ENCODE assay signal across 9 mouse cellular contexts in the genomic region with DNA sequence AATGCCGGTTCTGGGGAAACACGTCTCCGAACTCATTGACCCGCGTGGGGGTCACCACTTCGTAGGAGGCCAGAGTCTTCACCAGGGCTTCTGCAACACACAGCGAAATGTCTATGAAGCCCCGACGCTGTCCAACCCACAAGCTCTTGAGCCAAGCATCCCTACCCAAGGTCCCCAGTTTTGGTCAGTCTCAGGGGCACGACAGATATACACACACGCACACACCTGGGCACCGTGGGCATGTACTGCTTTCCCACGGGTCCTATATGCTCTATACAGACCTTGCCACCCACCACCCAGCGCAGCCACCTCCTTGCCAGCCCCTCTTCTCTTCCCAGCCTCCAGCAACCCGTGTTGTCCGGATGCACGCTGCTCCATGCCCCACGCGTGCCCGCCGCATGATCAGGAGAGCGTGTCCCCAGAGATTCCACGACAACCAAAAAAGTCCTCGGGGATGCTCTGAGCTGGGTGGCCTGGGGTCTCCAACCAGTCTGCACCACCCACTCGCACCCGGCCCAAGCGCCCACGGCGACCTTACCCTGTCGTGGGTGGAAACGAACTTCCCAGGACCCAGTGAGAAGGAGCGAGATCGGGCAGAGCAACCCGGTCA.
DNase-seq lines count a peak whose midpoint lies in the region; ATAC-seq lines count a peak whose summit lies in the region.
"Had no signal": no experiment of that assay in that cellular context is flagged by ENCODE, and none has a peak within 500 bp of the region (broad histone marks: within the 10 kb centered on the region; RNA-seq: fewer than 3 reads in every experiment).

No protein-coding gene starts in this region.

- 3% methylated on average over 34 of the region's 34 CpGs for WGBS in liver, embryonic 12.5 days (ENCODE audit: insufficient replicate concordance)
- 2% methylated on average over 34 of the region's 34 CpGs for WGBS in stomach, embryonic 14.5 days

- peaks cover 4% of the 10 kb centered on the region for H3K4me1 ChIP-seq in liver, embryonic 12.5 days
- no peaks in the 10 kb centered on the region; the same call in 1 of the 2 replicates for H3K4me1 ChIP-seq in stomach, embryonic 14.5 days (ENCODE audit: control insufficient read depth, insufficient read depth, low read length)

- intact Hi-C loops in left cerebral cortex, postnatal 14 days (cut with DNase I): no loop called here

- peak overlapping the region; percentile 46 for H3K9ac ChIP-seq in liver, embryonic 12.5 days
- H3K9ac ChIP-seq in stomach, embryonic 14.5 days (replicated peaks; ENCODE audit: low read depth, low read length): peak overlapping the region; percentile 46; the same call in 1 of the 2 replicates

- peaks cover 52% of the 10 kb centered on the region for H3K27me3 ChIP-seq in liver, embryonic 12.5 days (replicated peaks)
- no peaks in the 10 kb centered on the region for H3K27me3 ChIP-seq in stomach, embryonic 14.5 days (ENCODE audit: control insufficient read depth, insufficient read depth, low read length)

- no peaks in the 10 kb centered on the region for H3K36me3 ChIP-seq in liver, embryonic 12.5 days
- H3K36me3 ChIP-seq in stomach, embryonic 14.5 days (ENCODE audit: control insufficient read depth, insufficient read depth, low read length): no peaks in the 10 kb centered on the region

- peak overlapping the region; percentile 78 for H3K4me2 ChIP-seq in liver, embryonic 12.5 days
- H3K4me2 ChIP-seq in stomach, embryonic 14.5 days (replicated peaks; ENCODE audit: low read depth, low read length): peak overlapping the region; percentile 90

- no peak overlapping the region for H3K27ac ChIP-seq in liver, embryonic 12.5 days
- H3K27ac ChIP-seq in stomach, embryonic 14.5 days (ENCODE audit: low read length): no peak overlapping the region
- H3K27ac ChIP-seq: macrophage had no signal

- no peaks in the 10 kb centered on the region for H3K9me3 ChIP-seq in liver, embryonic 12.5 days (replicated peaks)
- no peaks in the 10 kb centered on the region for H3K9me3 ChIP-seq in stomach, embryonic 14.5 days (ENCODE audit: control insufficient read depth, low read depth, low read length)

- peak; percentile 9 to 20 for DNase-seq in left cerebral cortex, adult 18-20 months (ENCODE audit: low spot score in 2 of 2)
- DNase-seq in left cerebral cortex, postnatal 14 days (ENCODE audit: low spot score in 2 of 2): no peak
- DNase-seq in frontal cortex, postnatal 36 days (ENCODE audit: low spot score in 2 of 2): peak; percentile 17 to 28
- no peak for DNase-seq in gastrocnemius, postnatal 4 days (ENCODE audit: low spot score in 2 of 2)
- DNase-seq in gastrocnemius, adult 18-20 months (ENCODE audit: low spot score): no peak

- H3K4me3 ChIP-seq in liver, embryonic 12.5 days: peak overlapping the region; percentile 60
- H3K4me3 ChIP-seq in stomach, embryonic 14.5 days (ENCODE audit: low read depth, low read length): peak overlapping the region; percentile 74

- 0 out of 2 replicates have a peak, but pooled peaks have one; percentile 13 for ATAC-seq in common myeloid progenitor, adult 5-6 weeks (replicated peaks; ENCODE audit: low read depth, poor library complexity, severe bottlenecking)
- ATAC-seq in liver, embryonic 12.5 days: no peak
- peak; percentile 25; the same call in 1 of the 2 replicates for ATAC-seq in stomach, embryonic 14.5 days (ENCODE audit: insufficient number of reproducible peaks, insufficient read depth, low FRiP score, low read depth)

Comparison
In these comparisons a context has a peak if more than half of its experiments do, and no peak if none do; other contexts are left out.
1. DNase-seq: peak in left cerebral cortex, adult 18-20 months (2 of 2) and frontal cortex, postnatal 36 days (2 of 2); none in left cerebral cortex, postnatal 14 days (0 of 2), gastrocnemius, postnatal 4 days (0 of 2) and gastrocnemius, adult 18-20 months (single experiment).